Comparison of ENCODE assay signal across 7 mouse cellular contexts in genomic region chr11:58643350-58643749, GRCm38 (mm10). TPM values are rescaled to one million over a fixed set of nuclear protein-coding genes. Genes with fewer than 3 reads are reported as not detected.
DNase-seq lines count a peak whose midpoint lies in the region; ATAC-seq and TF ChIP-seq lines count a peak whose summit lies in the region.

No protein-coding gene starts in this region.

- TF ChIP-seq POLR2A in bone marrow, adult 2 months (IDR thresholded peaks at IDR 0.05; ENCODE audit: borderline replicate concordance, control insufficient read depth, low read depth, low read length), result no peak

- DNase-seq in kidney, postnatal 0 days (ENCODE audit: low spot score), result peak; percentile 14
- DNase-seq in kidney, postnatal 14 days, result no peak
- DNase-seq in G1E (ENCODE audit: low spot score), result peak; percentile 56
- peak; percentile 85 for DNase-seq in liver, postnatal 0 days
- DNase-seq in spleen, postnatal 36 days (ENCODE audit: low spot score in 2 of 2), result peak; percentile 45 to 66

- no peak overlapping the region for H3K9ac ChIP-seq in kidney, postnatal 0 days (ENCODE audit: low read depth, low read length)
- no peak overlapping the region for H3K9ac ChIP-seq in heart, embryonic 13.5 days
- no peak overlapping the region for H3K9ac ChIP-seq in liver, postnatal 0 days (replicated peaks)

- H3K4me2 ChIP-seq in kidney, postnatal 0 days (ENCODE audit: low read length), result no peak overlapping the region
- H3K4me2 ChIP-seq in heart, embryonic 13.5 days, result peak overlapping the region; percentile 37
- peak overlapping the region; percentile 70 for H3K4me2 ChIP-seq in liver, postnatal 0 days (ENCODE audit: low read depth, low read length)

- H3K36me3 ChIP-seq in kidney, postnatal 0 days (ENCODE audit: insufficient read depth, low read length), result no peaks in the 10 kb centered on the region
- H3K36me3 ChIP-seq in G1E (replicated peaks), result no peaks in the 10 kb centered on the region
- H3K36me3 ChIP-seq in heart, embryonic 13.5 days, result no peaks in the 10 kb centered on the region
- H3K36me3 ChIP-seq in liver, postnatal 0 days (replicated peaks; ENCODE audit: insufficient read depth, low read length), result peaks cover 22% of the 10 kb centered on the region

- H3K27me3 ChIP-seq in kidney, postnatal 0 days (ENCODE audit: insufficient read depth, low read length), result 0 out of 2 replicates have a peak, but pooled peaks cover 10% of the 10 kb centered on the region
- H3K27me3 ChIP-seq in G1E (ENCODE audit: insufficient read depth, low read length), result peaks cover 25% of the 10 kb centered on the region
- peaks cover 44% of the 10 kb centered on the region for H3K27me3 ChIP-seq in heart, embryonic 13.5 days (replicated peaks)
- H3K27me3 ChIP-seq in liver, postnatal 0 days (ENCODE audit: insufficient read depth, low read length), result peaks cover 7% of the 10 kb centered on the region

- ATAC-seq in kidney, postnatal 0 days (replicated peaks; ENCODE audit: low FRiP score, low read depth), result no peak
- ATAC-seq in G1E (ENCODE audit: extremely low read depth, insufficient number of reproducible peaks, low FRiP score, poor library complexity, severe bottlenecking), result peak; percentile 1; the same call in 1 of the 2 replicates
- ATAC-seq in heart, embryonic 13.5 days (ENCODE audit: extremely low read depth, insufficient number of reproducible peaks, low FRiP score, low TSS enrichment), result no peak
- ATAC-seq in liver, postnatal 0 days, result no peak

- TF ChIP-seq EP300 in liver, postnatal 0 days (IDR thresholded peaks at IDR 0.05; ENCODE audit: low read depth), result 0 out of 2 replicates have a peak, but pooled peaks have one; percentile 25

- WGBS in kidney, postnatal 0 days, result 39% methylated on average over 6 of the region's 6 CpGs
- WGBS in bone marrow, adult 2 months, result 21% methylated on average over 6 of the region's 6 CpGs
- WGBS in heart, embryonic 13.5 days, result 23% methylated on average over 6 of the region's 6 CpGs
- WGBS in liver, postnatal 0 days (ENCODE audit: insufficient replicate concordance), result 34% methylated on average over 6 of the region's 6 CpGs

- no peak overlapping the region for H3K4me3 ChIP-seq in kidney, postnatal 0 days (replicated peaks; ENCODE audit: low read depth, low read length)
- H3K4me3 ChIP-seq in G1E (ENCODE audit: low read depth, low read length), result no peak overlapping the region
- no peak overlapping the region for H3K4me3 ChIP-seq in bone marrow, adult 2 months (replicated peaks; ENCODE audit: control insufficient read depth, low read depth, low read length)
- no peak overlapping the region for H3K4me3 ChIP-seq in heart, embryonic 13.5 days
- H3K4me3 ChIP-seq in liver, postnatal 0 days (ENCODE audit: low read depth, low read length), result peak overlapping the region; percentile 68; the same call in 1 of the 2 replicates

- no peak overlapping the region for H3K27ac ChIP-seq in kidney, postnatal 0 days
- no peak overlapping the region for H3K27ac ChIP-seq in bone marrow, adult 2 months (ENCODE audit: control insufficient read depth, insufficient read depth, low read depth, low read length, poor library complexity)
- H3K27ac ChIP-seq in heart, embryonic 13.5 days (replicated peaks), result no peak overlapping the region
- peak overlapping the region; percentile 99 for H3K27ac ChIP-seq in liver, postnatal 0 days (ENCODE audit: low read depth)

- H3K9me3 ChIP-seq in kidney, postnatal 0 days (replicated peaks; ENCODE audit: low read length), result no peaks in the 10 kb centered on the region
- H3K9me3 ChIP-seq in G1E (replicated peaks), result no peaks in the 10 kb centered on the region
- no peaks in the 10 kb centered on the region for H3K9me3 ChIP-seq in heart, embryonic 13.5 days
- H3K9me3 ChIP-seq in liver, postnatal 0 days (ENCODE audit: low read length), result no peaks in the 10 kb centered on the region

- H3K4me1 ChIP-seq in kidney, postnatal 0 days (replicated peaks; ENCODE audit: insufficient read depth, low read length), result no peaks in the 10 kb centered on the region
- H3K4me1 ChIP-seq in G1E (ENCODE audit: insufficient read depth, low read depth, low read length), result peaks cover 11% of the 10 kb centered on the region
- no peaks in the 10 kb centered on the region; the same call in 1 of the 2 replicates for H3K4me1 ChIP-seq in bone marrow, adult 2 months (ENCODE audit: control insufficient read depth, insufficient read depth, low read length)
- peaks cover 12% of the 10 kb centered on the region for H3K4me1 ChIP-seq in heart, embryonic 13.5 days
- H3K4me1 ChIP-seq in liver, postnatal 0 days (ENCODE audit: insufficient read depth), result 0 out of 2 replicates have a peak, but pooled peaks cover 2% of the 10 kb centered on the region

- peak; percentile 59 for TF ChIP-seq CTCF in kidney, postnatal 0 days (IDR thresholded peaks at IDR 0.05; ENCODE audit: low read depth)
- TF ChIP-seq CTCF in G1E (IDR thresholded peaks at IDR 0.05; ENCODE audit: low read depth, low read length), result peak; percentile 73
- TF ChIP-seq CTCF in bone marrow, adult 2 months (IDR thresholded peaks at IDR 0.05; ENCODE audit: control insufficient read depth, insufficient read depth, low read length), result peak; percentile 94
- TF ChIP-seq CTCF in liver, postnatal 0 days (IDR thresholded peaks at IDR 0.05; ENCODE audit: low read depth), result peak; percentile 95

RNA-seq across cellular contexts. Expression of gene Trim58, which starts 3.1 kb away (rescaled TPM):
- polyA plus RNA-seq in kidney, postnatal 0 days (2015; fragmentation: Nextera tagmentation; extraction: Ambion mirVana), result 0.08 and 0.14 TPM in 2 replicates
- total RNA-seq in G1E (2014; fragmentation: Nextera tagmentation) (19.0 TPM in 1 of 2 replicates, not detected in the other), G1E (2017) (not detected in 2 replicates)
- not detected in 2 replicates for polyA plus RNA-seq in G1E (2012)
- polyA plus RNA-seq in bone marrow, adult 2 months (2011; ENCODE audit: insufficient read depth, insufficient read length, low replicate concordance, missing spikeins), result 24.8 and 27.5 TPM in 2 replicates
- polyA plus RNA-seq in heart, embryonic 13.5 days (2015; fragmentation: Nextera tagmentation; extraction: Ambion mirVana), result 0.68 and 0.96 TPM in 2 replicates
- polyA plus RNA-seq in liver, postnatal 0 days (2015; fragmentation: Nextera tagmentation; extraction: Ambion mirVana), result 5.8 and 5.9 TPM in 2 replicates

RNA-seq across cellular contexts. Expression of gene Olfr323, which starts 13.0 kb away (rescaled TPM):
- not detected in 2 replicates for polyA plus RNA-seq in kidney, postnatal 0 days (2015; fragmentation: Nextera tagmentation; extraction: Ambion mirVana)
- not detected in 2 replicates for total RNA-seq in G1E (2014; fragmentation: Nextera tagmentation)
- total RNA-seq in G1E (2017), result 0.05 TPM in 1 of 2 replicates, not detected in the other
- polyA plus RNA-seq in G1E (2012), result not detected in 2 replicates
- polyA plus RNA-seq in bone marrow, adult 2 months (2011; ENCODE audit: insufficient read depth, insufficient read length, low replicate concordance, missing spikeins), result not detected in 2 replicates
- not detected in 2 replicates for polyA plus RNA-seq in heart, embryonic 13.5 days (2015; fragmentation: Nextera tagmentation; extraction: Ambion mirVana)
- polyA plus RNA-seq in liver, postnatal 0 days (2015; fragmentation: Nextera tagmentation; extraction: Ambion mirVana), result not detected in 2 replicates

RNA-seq across cellular contexts. Expression of gene Olfr322, which starts 15.2 kb away (rescaled TPM):
- 0.05 and 0.09 TPM in 2 replicates for polyA plus RNA-seq in kidney, postnatal 0 days (2015; fragmentation: Nextera tagmentation; extraction: Ambion mirVana)
- total RNA-seq in G1E (2014; fragmentation: Nextera tagmentation) (not detected in 2 replicates), G1E (2017) (under 0.01 and 0.16 TPM in 2 replicates)
- polyA plus RNA-seq in G1E (2012), result not detected in 2 replicates
- polyA plus RNA-seq in bone marrow, adult 2 months (2011; ENCODE audit: insufficient read depth, insufficient read length, low replicate concordance, missing spikeins), result 0.77 TPM in 1 of 2 replicates, not detected in the other
- not detected in 2 replicates for polyA plus RNA-seq in heart, embryonic 13.5 days (2015; fragmentation: Nextera tagmentation; extraction: Ambion mirVana)
- 0.06 TPM in 1 of 2 replicates, not detected in the other for polyA plus RNA-seq in liver, postnatal 0 days (2015; fragmentation: Nextera tagmentation; extraction: Ambion mirVana)

RNA-seq across cellular contexts. Expression of gene 2210407C18Rik, which starts 27.5 kb away (rescaled TPM):
- polyA plus RNA-seq in kidney, postnatal 0 days (2015; fragmentation: Nextera tagmentation; extraction: Ambion mirVana), result not detected in 2 replicates
- total RNA-seq in G1E (2014; fragmentation: Nextera tagmentation) (not detected in 2 replicates), G1E (2017) (not detected in 2 replicates)
- not detected in 2 replicates for polyA plus RNA-seq in G1E (2012)
- polyA plus RNA-seq in bone marrow, adult 2 months (2011; ENCODE audit: insufficient read depth, insufficient read length, low replicate concordance, missing spikeins), result not detected in 2 replicates
- polyA plus RNA-seq in heart, embryonic 13.5 days (2015; fragmentation: Nextera tagmentation; extraction: Ambion mirVana), result not detected in 2 replicates
- polyA plus RNA-seq in liver, postnatal 0 days (2015; fragmentation: Nextera tagmentation; extraction: Ambion mirVana), result not detected in 2 replicates

RNA-seq across cellular contexts. Expression of gene Olfr320, which starts 37.5 kb away (rescaled TPM):
- not detected in 2 replicates for polyA plus RNA-seq in kidney, postnatal 0 days (2015; fragmentation: Nextera tagmentation; extraction: Ambion mirVana)
- total RNA-seq in G1E (2014; fragmentation: Nextera tagmentation) (not detected in 2 replicates), G1E (2017) (0.06 TPM in 1 of 2 replicates, not detected in the other)
- polyA plus RNA-seq in G1E (2012), result not detected in 2 replicates
- not detected in 2 replicates for polyA plus RNA-seq in bone marrow, adult 2 months (2011; ENCODE audit: insufficient read depth, insufficient read length, low replicate concordance, missing spikeins)
- polyA plus RNA-seq in heart, embryonic 13.5 days (2015; fragmentation: Nextera tagmentation; extraction: Ambion mirVana), result not detected in 2 replicates
- not detected in 2 replicates for polyA plus RNA-seq in liver, postnatal 0 days (2015; fragmentation: Nextera tagmentation; extraction: Ambion mirVana)
